Mouse (Mus musculus) cerebellum, adult 11 months (tissue): ENCODE measurements around the gene Zfp944.
A peak's percentile ranks its signal among the peaks of the same experiment; 100 is the strongest.
"Not testable (repeated sequence)": the region's sequence is repeated elsewhere in the genome, so short reads cannot be mapped to it uniquely, and the experiment has no call there.

Experiments used
- DNase-seq: peaks from one replicate; pipeline ENCODE4 v3.0.0; 2022

The Zfp944 gene

DNA sequence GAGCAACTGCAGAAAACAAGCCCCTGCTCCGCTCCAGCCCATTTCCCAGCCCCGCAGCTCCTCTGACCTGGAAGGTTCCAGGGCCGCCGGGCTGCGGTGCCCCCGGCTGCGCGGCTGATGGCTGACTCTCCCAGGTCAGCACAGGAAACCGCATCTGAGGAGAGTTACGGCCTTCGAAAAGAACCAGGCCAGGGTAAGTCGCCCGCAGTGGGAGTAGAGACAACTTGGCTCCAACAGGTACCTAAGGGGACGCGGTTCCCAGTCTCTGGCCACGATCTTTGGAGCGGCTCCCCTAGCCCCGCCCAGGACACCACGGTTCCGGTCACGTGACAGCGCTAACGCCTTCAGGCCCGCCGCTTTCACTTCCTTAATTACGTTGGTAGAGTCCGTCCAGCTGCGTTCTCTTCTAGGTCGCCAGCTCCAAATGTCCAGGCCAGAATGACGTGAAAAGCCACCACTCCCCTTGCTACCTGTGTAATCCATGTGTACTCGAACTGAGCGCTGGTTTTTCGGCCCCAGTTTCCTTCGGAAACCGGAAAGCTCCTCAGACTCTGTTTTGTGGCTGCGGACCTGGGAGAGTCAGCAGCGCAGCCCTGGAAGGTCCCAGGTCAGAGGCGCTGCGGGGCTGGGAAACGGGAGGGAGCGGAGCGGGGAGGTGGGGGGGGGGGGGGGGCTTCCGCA lies at the start of gene Zfp944, which contains the start of gene Zfp758:
TSS of gene Zfp944 (minus strand) at position 300 of the 681 bp plus-strand sequence.
TSS of gene Zfp758 (plus strand) at position 353 of the 681 bp plus-strand sequence.
- peak; percentile 44 for DNase-seq

DNA sequence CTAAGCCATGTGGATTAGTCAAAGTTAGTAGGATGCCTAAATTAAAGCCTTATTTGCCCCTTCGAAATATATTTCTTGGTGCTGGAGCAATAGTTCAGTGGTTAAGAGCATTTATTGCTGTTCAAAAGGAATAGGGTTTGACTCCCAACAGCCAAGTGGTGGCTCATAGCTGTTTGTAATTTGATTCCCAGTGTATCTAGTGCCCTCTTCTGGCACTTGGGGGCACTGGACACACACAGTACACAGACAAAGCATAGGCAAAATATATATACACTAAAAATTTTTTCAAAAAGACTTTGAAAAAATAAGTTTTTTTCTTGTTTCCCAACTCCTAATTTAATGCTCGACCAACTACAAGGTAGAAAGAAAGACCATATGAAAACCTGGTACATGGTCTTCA lies 49.6 kb upstream of the Zfp944 start:
- no peak for DNase-seq

DNA sequence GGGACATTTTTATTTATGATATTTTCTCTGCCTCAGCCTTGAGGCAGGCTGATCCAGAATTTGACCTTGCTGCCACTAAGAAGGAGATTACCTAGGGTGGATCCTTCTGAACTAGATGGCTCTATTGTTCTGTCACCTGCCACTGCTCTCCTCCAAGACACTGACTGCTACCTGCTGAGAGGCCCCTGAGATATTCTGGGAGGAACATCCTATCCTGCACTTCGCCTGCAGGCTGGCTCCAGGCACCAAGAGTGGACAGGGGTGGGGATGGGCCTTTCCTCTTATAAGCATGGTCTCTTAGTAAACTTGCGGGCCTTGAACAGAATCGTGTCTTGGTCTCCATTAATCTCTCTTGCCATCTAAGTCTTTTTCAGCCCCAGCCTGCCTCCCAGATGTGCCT lies 2.7 kb upstream of the Zfp944 start:
- DNase-seq: no peak

DNA sequence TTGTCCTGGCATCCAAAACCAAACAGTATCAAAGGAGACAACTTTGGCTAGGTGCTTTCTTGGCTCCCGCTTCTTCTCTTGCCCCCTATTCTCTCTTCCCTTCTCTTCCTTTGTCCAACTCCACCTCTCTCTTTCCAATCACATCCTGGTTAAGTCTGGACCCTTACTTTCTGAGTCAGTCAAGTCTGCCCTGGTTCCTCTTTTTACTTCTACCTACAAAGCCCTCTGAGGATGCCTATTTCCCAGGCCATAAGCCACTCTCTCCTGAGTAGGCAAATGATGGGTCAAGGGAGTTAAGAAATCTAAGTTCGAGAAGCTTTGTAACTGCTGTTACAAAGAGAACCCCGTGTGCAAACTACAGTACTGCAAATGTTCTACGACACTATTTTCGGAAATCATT lies 628 bp downstream of the Zfp944 start:
- DNase-seq: no peak

DNA sequence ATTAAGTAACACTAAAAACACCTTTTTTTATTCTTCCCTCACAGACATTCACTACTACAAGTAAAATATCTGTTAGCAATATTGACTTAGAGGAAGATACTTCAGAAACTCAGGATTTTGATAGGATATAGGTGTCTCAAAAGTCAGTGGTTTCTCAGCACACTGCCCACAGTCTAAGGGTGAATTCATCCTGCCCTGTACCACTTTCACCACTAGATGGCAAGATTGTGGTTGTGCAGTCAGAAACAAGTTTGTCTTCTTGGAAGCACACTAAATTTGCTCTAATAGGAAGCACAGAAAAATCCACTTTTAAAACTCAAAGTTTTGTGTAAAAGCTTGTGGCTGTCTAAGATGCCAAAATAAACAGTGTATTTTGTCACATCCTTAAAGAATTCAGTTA lies 8.4 kb downstream of the Zfp944 start:
- DNase-seq: no peak

DNA sequence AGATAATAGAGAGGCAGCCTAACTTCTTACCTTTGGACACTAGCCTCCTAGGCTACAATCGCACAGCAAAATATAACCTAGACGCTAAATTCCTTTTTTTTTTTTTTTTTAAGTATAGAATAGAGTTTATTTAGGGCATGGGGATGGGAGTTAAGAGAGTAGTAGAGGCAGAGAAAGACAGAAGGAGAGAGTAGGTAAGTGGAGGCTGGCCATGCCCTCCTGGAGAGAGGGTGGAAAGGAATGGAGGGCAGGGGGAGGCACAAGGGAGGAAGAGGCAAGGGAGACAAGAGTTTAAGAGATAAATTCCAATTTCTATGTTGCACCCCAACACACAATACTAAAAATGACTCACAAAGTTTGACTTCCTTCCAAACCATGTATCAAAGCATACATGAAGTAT lies 46.0 kb downstream of the Zfp944 start:
- DNase-seq: not testable (repeated sequence)

DNA sequence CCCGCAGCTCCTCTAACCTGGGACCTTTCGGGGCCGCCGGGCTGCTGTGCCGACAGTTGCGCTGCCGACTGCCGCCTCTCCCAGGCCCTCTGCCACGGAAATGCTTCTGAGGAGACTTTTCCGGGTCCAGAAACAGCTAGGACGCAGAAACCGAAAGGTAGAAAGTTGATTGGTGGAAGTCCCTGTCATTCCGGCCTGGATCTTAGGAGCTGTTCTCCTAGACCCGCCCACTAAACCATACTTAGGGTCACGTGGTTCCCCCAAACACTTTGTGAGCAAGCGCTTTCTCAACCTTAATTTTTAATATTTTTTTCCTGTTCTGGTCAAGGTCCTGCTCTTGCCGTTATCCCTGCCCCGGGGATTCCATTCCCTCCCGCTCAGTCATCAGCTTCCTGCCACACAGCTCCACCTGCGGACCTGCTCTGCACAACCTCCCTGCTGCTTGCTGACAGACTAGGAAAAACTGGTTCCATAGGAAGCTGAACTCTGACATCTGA lies 46.4 kb downstream of the Zfp944 start, which contains the start of gene CT030661.1:
TSS of gene CT030661.1 (minus strand) at position 108 of the 497 bp plus-strand sequence.
- DNase-seq: peak; percentile 88

DNA sequence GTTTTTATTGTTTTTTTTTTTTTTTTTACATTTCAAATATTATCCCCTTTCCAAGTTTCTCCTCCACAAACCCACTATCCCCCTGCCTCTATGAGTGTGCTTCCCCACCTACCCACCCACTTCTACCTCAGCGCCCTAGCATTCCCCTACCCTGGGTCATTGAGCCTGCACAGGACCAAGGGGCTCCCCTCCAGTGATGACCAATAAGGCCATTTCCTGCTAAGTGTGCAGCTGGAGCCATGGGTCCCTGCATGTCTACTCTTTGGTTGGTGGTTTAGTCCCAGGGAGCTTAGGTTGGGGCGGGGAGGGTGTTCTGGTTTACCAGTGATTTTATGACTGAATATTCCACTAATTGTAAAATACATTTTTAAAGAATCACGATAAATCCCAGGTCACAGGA lies 47.0 kb downstream of the Zfp944 start:
- not testable (repeated sequence) for DNase-seq
